Mouse (Mus musculus) kidney, postnatal 0 days (tissue): Measurements from ENCODE around the gene Glra2. TPM values are rescaled to one million over a fixed set of nuclear protein-coding genes. Genes with fewer than 3 reads are reported as not detected.
A peak's percentile ranks its signal among the peaks of the same experiment; 100 is the strongest.
"Not testable (repeated sequence)": the region's sequence is repeated elsewhere in the genome, so short reads cannot be mapped to it uniquely, and the experiment has no call there.

ENCODE experiments used
- ATAC-seq: fragments of 200-750 bp; cut with Nextera tagmentation; replicated peaks from 2 replicates; pipeline ENCODE4 v1.8.0; 2017; ENCODE audit warnings: low read depth, moderate number of reproducible peaks, moderate TSS enrichment, moderate library complexity; ENCODE audit not compliant: low FRiP score
- DNase-seq: peaks from one replicate; pipeline ENCODE4 v3.0.0-alpha.2; 2016; ENCODE audit warnings: low spot score
- H3K27ac ChIP-seq: fragments of 300-500 bp; sonication (generic); 2 replicates; pipeline ENCODE4 v1.5.1; 2014; ENCODE audit warnings: mild to moderate bottlenecking
- H3K27me3 ChIP-seq: fragments of 300-500 bp; sonication (generic); 2 replicates; pipeline ENCODE4 v1.6.1; 2014; ENCODE audit warnings: low read length, mixed read lengths; ENCODE audit not compliant: insufficient read depth
- H3K36me3 ChIP-seq: fragments of 300-500 bp; sonication (generic); 2 replicates; pipeline ENCODE4 v1.6.1; 2014; ENCODE audit warnings: low read length, mixed read lengths; ENCODE audit not compliant: insufficient read depth
- H3K4me1 ChIP-seq: fragments of 300-500 bp; sonication (generic); replicated peaks from 2 replicates; pipeline ENCODE4 v1.6.1; 2014; ENCODE audit warnings: antibody characterized with exemption, low read length, mixed read lengths; ENCODE audit not compliant: insufficient read depth
- H3K4me2 ChIP-seq: fragments of 300-500 bp; sonication (generic); 2 replicates; pipeline ENCODE4 v1.6.1; 2014; ENCODE audit warnings: mild to moderate bottlenecking, low read length, moderate library complexity, mixed read lengths
- H3K4me3 ChIP-seq: fragments of 300-500 bp; sonication (generic); replicated peaks from 2 replicates; pipeline ENCODE4 v1.5.1; 2014; ENCODE audit warnings: low read depth, low read length
- H3K9ac ChIP-seq: fragments of 300-500 bp; sonication (generic); 2 replicates; pipeline ENCODE4 v1.6.1; 2014; ENCODE audit warnings: low read depth, low read length
- H3K9me3 ChIP-seq: fragments of 300-500 bp; sonication (generic); replicated peaks from 2 replicates; pipeline ENCODE4 v1.6.1; 2016; ENCODE audit warnings: low read length, inconsistent platforms, mixed read lengths
- CTCF ChIP-seq: IDR thresholded peaks from 2 replicates; pipeline ENCODE4 v1.5.1; 2016; ENCODE audit warnings: antibody characterized with exemption, low read depth, mild to moderate bottlenecking, moderate library complexity
- WGBS: fragments of 180-500 bp; shearing (Covaris S2); extraction: QIAGEN DNeasy Blood & Tissue Kit; methylation state at CpG from one replicate; pipeline ENCODE4 v1.1.7; 2014; 5-methylcytosine and 5-hydroxymethylcytosine counted together
- polyA plus RNA-seq: library from polyadenylated mRNA; unstranded; fragments of >200 nt; fragmentation: Nextera tagmentation; extraction: Ambion mirVana; gene quantifications from 2 replicates; pipeline ENCODE4 v1.2.1, GENCODE M21; 2015

Glra2 gene
- polyA plus RNA-seq = not detected in 2 replicates

GRCm38 (mm10) chrX:165326939-165327698 lies at the start of gene Glra2:
TSS of gene Glra2 (minus strand) at chrX:165327393.
- Histone ChIP-seq H3K4me2 (peak within 1 kb of the TSS; percentile 30), H3K36me3 (no peaks in the 10 kb centered on the region), H3K9ac (no peak within 1 kb of the TSS), H3K27ac (no peak within 1 kb of the TSS), H3K9me3 (no peaks in the 10 kb centered on the region), H3K27me3 (no peaks in the 10 kb centered on the region), H3K4me1 (no peaks in the 10 kb centered on the region), H3K4me3 (no peak within 1 kb of the TSS)
- 21% methylated on average over 12 of the region's 12 CpGs for WGBS
- ATAC-seq (no peak), DNase-seq (peak; percentile 65)
- no peak for TF ChIP-seq CTCF

GRCm38 (mm10) chrX:165362798-165363197 lies 35.6 kb upstream of the Glra2 start:
- 39% methylated on average over 1 of the region's 1 CpGs for WGBS

GRCm38 (mm10) chrX:165344611-165345010 lies 17.4 kb upstream of the Glra2 start:
- Histone ChIP-seq H3K36me3 (no peaks in the 10 kb centered on the region), H3K9me3 (no peaks in the 10 kb centered on the region), H3K4me2 (no peak overlapping the region), H3K27me3 (no peaks in the 10 kb centered on the region; the same call in 1 of the 2 replicates), H3K9ac (no peak overlapping the region), H3K27ac (no peak overlapping the region), H3K4me1 (no peaks in the 10 kb centered on the region), H3K4me3 (no peak overlapping the region)
- TF ChIP-seq CTCF = no peak
- 81% methylated on average over 5 of the region's 5 CpGs for WGBS
- DNase-seq = no peak
- ATAC-seq = no peak

More at GRCm38 (mm10) chrX:165362798-165363197, 35.6 kb upstream of the Glra2 start:
- Histone ChIP-seq H3K27ac (no peak overlapping the region), H3K9me3 (no peaks in the 10 kb centered on the region), H3K4me2 (no peak overlapping the region), H3K36me3 (no peaks in the 10 kb centered on the region), H3K27me3 (no peaks in the 10 kb centered on the region), H3K4me1 (no peaks in the 10 kb centered on the region), H3K4me3 (no peak overlapping the region), H3K9ac (no peak overlapping the region)
- DNase-seq (peak; percentile 5), ATAC-seq (no peak)
- no peak for TF ChIP-seq CTCF

GRCm38 (mm10) chrX:165327699-165328333 lies 623 bp upstream of the Glra2 start:
- ATAC-seq (no peak), DNase-seq (peak; percentile 4)
- H3K27ac ChIP-seq = no peak overlapping the region
- no peaks in the 10 kb centered on the region for H3K36me3 ChIP-seq
- no peaks in the 10 kb centered on the region for H3K4me1 ChIP-seq
- H3K4me2 ChIP-seq = peak overlapping the region; percentile 30
- TF ChIP-seq CTCF = peak; percentile 52; the same call in 1 of the 2 replicates
- H3K9ac ChIP-seq = no peak overlapping the region
- no peak overlapping the region for H3K4me3 ChIP-seq
- no peaks in the 10 kb centered on the region for H3K9me3 ChIP-seq
- 25% methylated on average over 9 of the region's 9 CpGs for WGBS
- no peaks in the 10 kb centered on the region for H3K27me3 ChIP-seq

- no peak for DNase-seq
- H3K4me1 ChIP-seq = no peaks in the 10 kb centered on the region
- no peak overlapping the region for H3K4me3 ChIP-seq
- H3K9me3 ChIP-seq = no peaks in the 10 kb centered on the region
- no peak overlapping the region for H3K4me2 ChIP-seq
- no peaks in the 10 kb centered on the region for H3K36me3 ChIP-seq
- WGBS = 71% methylated on average over 1 of the region's 1 CpGs
- H3K27ac ChIP-seq = no peak overlapping the region
- no peak for ATAC-seq
- H3K9ac ChIP-seq = no peak overlapping the region
- TF ChIP-seq CTCF = peak; percentile 49; the same call in 1 of the 2 replicates
- H3K27me3 ChIP-seq = no peaks in the 10 kb centered on the region
Measured at GRCm38 (mm10) chrX:165193550-165193949, 133.6 kb downstream of the Glra2 start.

- Histone ChIP-seq H3K27me3 (no peaks in the 10 kb centered on the region), H3K9ac (no peak overlapping the region), H3K4me2 (no peak overlapping the region), H3K9me3 (no peaks in the 10 kb centered on the region), H3K4me3 (no peak overlapping the region), H3K27ac (no peak overlapping the region), H3K36me3 (no peaks in the 10 kb centered on the region), H3K4me1 (no peaks in the 10 kb centered on the region)
- DNase-seq (no peak), ATAC-seq (no peak)
- 43% methylated on average over 1 of the region's 1 CpGs for WGBS
- TF ChIP-seq CTCF = no peak
Measured at GRCm38 (mm10) chrX:165191170-165191569, 136.0 kb downstream of the Glra2 start.

- H3K27ac ChIP-seq, H3K27me3 ChIP-seq, H3K9ac ChIP-seq, H3K9me3 ChIP-seq, ATAC-seq, H3K36me3 ChIP-seq, H3K4me1 ChIP-seq, H3K4me2 ChIP-seq, DNase-seq, H3K4me3 ChIP-seq: not testable (repeated sequence)
- 89% methylated on average over 2 of the region's 2 CpGs for WGBS
Measured at GRCm38 (mm10) chrX:165182948-165183347, 144.2 kb downstream of the Glra2 start.
